Mouse (Mus musculus) C2C12 (cell line): Measurements from ENCODE around the gene Cdyl.

Experiments
- CEBPB ChIP-seq: IDR thresholded peaks from one replicate; pipeline ENCODE4 v1.6.1; 2011; ENCODE audit warnings: low read depth, mild to moderate bottlenecking, control low read depth, moderate library complexity
- CTCF ChIP-seq: IDR thresholded peaks from one replicate; pipeline ENCODE4 v1.5.1; 2011; ENCODE audit not compliant: control insufficient read depth, insufficient read depth, insufficient read length
- MAX ChIP-seq: IDR thresholded peaks from one replicate; pipeline ENCODE4 v1.6.1; 2011; ENCODE audit warnings: mild to moderate bottlenecking, control low read depth
- MYOD1 ChIP-seq: IDR thresholded peaks from one replicate; pipeline ENCODE4 v1.6.1; 2011; ENCODE audit warnings: low read depth; ENCODE audit not compliant: control insufficient read depth, insufficient read length
- USF1 ChIP-seq: IDR thresholded peaks from one replicate; pipeline ENCODE4 v1.6.1; 2011; ENCODE audit warnings: low read depth, mild to moderate bottlenecking, control low read depth, moderate library complexity

- no peak for TF ChIP-seq CTCF
- no peak for TF ChIP-seq MYOD1
- TF ChIP-seq CEBPB = no peak
- TF ChIP-seq USF1 = no peak
- peak; percentile 25 for TF ChIP-seq MAX
Measured at GRCm38 (mm10) chr13:35905879-35906481, 246.3 kb downstream of the Cdyl start, which contains the start of gene Rpp40.
